Mouse (Mus musculus): ENCODE data around the gene Ak5.
"Not testable (repeated sequence)": the region's sequence is repeated elsewhere in the genome, so short reads cannot be mapped to it uniquely, and the experiment has no call there.

The Ak5 gene

DNA sequence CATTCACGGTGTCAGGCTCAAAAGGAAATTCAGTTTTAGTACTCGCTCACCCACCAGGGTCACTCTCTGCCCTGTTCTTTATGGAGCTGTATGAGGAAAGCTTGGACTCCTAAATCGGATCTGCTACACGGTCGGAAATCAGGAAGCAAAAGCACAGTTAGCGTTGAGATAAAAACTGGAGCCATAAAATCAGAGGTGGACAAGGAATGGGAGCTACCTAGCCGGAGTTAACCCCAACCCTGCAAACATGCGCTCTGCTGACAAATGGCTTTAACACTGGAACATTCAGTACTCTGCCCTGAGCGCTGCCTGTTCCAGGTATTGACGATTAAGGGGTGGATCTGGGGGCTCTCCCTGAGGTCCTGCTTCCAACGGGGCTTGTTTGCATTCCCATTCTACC lies 47.6 kb downstream of the Ak5 start:
- DNase-seq, result no peak

- no peak for DNase-seq
Measured at GRCm38 (mm10) chr3:152620058-152620457, 48.1 kb downstream of the Ak5 start.

DNA sequence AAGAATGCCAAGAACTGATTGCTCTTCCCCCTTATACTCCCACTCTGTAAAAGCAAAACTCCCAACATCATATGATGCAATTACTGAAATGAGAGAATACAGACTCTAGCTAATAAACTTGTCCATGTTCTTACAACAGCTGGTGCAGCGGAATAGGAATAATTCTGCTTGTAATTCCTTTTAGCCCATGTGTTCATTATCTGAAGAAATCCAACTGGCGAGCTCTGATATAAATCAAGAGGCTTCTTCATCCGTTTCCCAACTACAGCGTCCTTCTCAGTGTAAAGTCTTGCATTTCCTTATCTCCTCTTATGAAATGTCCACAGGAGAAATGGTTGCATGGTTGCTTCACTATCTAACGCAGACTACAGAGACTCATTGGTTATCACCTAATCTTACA lies 59.1 kb downstream of the Ak5 start:
- DNase-seq, result no peak

GRCm38 (mm10) chr3:152605849-152606248 lies 62.3 kb downstream of the Ak5 start:
- peak; percentile 80 for DNase-seq

GRCm38 (mm10) chr3:152599679-152600078 lies 68.5 kb downstream of the Ak5 start:
- DNase-seq, result no peak

GRCm38 (mm10) chr3:152596406-152597050 lies 71.6 kb downstream of the Ak5 start:
- DNase-seq, result no peak

DNA sequence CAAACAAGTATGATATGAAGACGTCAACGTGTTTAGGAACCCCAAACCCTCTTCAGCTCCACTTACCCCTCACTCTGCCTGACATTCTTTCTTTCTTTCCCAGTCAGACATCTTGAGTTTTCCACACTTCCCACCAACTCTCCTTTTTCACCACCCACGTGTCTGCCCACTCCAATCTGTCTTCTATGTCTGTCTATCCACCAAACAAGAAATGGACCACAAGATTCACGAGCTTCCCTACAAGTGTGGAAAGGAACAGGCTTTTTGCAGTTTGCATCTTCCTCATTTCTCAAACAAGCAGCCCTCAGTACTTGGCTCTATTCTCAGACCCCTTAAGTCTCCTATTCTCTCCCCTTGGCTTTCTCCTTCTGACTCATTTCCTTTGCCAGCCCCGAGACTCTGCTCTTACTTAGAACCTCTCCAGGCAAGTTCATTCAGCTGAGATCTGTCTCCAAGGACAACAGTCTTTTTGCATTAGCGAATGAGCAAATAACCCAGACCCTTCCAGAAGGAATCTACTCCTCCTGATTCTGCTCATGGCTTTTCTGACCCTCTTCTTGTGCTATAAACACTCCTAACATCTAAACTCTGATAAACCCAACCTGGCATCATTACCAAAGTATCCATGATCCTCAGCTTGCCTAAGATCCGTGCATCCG lies 75.3 kb downstream of the Ak5 start:
- peak; percentile 58 for DNase-seq

- no peak for DNase-seq
Measured at GRCm38 (mm10) chr3:152590491-152590890, 77.7 kb downstream of the Ak5 start.

DNA sequence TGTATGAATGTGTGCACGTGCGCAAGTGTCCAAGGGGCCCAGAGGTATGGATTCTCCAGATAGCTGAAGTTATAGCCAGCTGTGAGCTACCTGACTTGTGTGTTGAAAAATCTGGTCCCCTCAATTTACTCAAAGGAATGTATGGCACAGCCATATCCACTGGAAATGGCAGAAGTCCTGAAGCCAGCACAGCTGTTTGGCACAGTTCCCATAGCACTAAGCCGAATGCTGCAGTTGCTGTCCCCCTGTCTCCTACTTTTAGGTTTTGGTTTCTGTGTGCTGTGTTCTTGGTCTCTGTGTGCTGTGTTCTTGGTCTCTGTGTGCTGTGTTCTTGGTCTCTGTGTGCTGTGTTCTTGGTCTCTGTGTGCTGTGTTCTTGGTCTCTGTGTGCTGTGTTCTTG lies 79.1 kb downstream of the Ak5 start:
- not testable (repeated sequence) for DNase-seq

DNA sequence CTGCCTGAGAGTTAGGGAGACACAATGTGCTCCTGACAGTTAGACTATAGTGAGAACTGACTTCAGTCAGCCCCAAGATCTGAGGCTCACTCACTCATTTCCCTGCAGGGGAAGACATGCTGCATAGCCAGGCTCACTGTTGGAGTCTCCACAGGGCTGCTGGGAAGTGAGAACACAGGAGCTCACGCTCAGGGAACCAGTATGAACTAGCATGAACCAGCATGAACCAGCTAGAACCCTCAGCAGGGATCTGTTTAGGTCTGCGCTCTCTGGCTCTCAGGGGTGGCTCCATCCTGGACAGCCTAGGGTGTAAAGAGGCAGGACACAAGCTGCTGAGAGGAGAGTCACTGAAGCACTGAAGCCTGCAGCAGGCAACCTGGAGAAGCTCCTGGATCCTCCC lies 81.2 kb downstream of the Ak5 start:
- DNase-seq, result no peak

DNA sequence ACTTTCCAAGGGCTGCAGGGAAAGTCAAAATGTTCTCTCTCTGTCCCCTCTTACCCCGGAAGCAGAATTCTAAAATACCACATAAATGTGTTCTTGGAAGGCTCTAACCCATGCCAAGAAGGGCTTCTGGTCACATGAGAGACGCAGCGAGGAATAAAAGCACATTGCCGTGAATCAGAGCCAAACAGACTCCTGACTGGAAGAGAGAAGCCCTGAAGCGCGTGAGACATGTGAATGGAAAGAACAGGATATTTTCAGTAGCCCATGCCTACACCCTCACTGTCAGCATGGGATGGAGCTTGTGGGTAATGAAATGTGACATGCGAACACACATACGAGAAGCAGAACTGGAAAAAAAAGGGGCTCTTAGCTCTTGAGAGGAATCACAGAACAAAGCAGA lies 82.0 kb downstream of the Ak5 start:
- no peak for DNase-seq

DNA sequence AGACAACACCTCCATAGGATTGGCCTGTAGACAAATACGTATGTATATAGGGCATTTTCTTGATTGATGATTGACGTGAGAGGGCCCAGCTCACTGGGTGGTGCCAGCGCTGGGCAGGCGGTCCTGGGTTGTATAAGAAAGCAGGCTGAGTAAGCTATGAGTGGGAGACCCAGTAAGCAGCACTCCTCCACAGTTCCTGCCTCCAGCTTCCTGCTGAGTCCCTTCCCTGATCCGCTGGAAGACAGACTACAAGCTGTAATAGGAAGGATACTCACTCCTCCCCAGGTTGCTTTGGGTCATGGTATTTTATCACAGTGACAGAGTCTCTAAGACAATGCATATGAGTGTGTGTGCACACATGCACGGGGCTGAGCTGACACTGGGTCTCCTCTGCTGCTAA lies 82.6 kb downstream of the Ak5 start:
- no peak for DNase-seq

DNA sequence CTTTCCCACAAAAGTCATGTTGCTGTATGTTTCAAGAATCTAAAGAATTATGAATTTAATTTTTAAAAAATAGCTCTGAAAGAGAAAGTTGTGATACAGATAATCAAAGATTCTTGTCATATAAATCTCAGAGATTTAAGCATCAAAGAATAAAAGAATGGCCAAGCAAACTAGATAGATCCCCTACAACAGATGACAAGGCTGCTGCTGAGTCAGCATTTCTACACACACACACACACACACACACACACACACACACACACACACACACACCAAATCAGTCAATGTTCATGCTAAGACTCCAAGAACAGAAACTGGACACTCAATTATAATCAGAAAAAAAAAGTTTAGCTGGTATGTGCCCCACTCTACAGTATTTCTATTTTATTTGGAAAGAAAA lies 85.1 kb downstream of the Ak5 start:
- DNase-seq, result no peak

GRCm38 (mm10) chr3:152581853-152582252 lies 86.3 kb downstream of the Ak5 start:
- not testable (repeated sequence) for DNase-seq

GRCm38 (mm10) chr3:152579984-152580591 lies 88.1 kb downstream of the Ak5 start:
- DNase-seq, result no peak

DNA sequence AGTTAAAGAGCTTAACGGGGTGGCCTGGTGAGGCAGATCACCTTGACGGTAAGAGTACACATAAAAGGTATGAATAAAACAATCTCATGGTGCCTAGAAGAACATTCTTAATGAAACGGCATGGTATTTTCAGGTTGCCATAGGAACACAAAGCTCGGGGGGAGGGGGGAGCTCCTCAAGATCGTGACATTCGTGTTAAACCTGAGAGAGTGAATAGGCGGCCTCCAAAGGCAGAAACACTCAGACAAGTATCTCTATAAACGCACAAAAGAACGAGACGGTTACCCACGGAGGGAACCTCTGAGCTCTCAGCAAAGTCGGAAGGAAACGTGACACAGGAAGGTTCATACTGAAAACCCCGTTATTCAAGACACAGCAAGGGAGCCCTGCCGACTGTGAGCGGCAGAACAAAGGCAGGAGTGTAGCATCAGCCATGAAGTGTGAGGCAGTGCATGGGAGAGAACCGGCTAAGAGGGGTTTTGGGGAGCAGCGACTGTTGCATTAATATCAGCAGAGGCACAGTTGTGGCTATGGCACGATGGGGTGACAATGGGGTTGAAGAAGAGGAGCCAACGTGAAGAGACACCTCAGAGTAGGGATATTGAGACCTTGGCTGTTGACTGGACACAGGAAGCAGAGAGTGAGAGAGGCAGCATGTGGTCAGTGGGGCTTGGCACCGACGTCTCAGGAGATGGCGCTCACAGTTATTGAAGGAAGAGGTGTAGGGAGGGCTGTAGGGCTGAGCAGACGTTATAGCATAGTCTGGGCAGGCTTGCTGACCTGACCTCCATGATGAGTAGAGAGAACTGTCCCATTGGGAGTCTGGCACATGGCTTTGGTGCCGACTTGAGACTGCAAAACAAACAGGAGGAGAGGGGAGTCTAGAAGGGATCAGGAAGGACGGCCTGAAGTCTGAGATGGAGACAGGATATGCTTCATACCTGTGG lies 89.6 kb downstream of the Ak5 start:
- no peak for DNase-seq

DNA sequence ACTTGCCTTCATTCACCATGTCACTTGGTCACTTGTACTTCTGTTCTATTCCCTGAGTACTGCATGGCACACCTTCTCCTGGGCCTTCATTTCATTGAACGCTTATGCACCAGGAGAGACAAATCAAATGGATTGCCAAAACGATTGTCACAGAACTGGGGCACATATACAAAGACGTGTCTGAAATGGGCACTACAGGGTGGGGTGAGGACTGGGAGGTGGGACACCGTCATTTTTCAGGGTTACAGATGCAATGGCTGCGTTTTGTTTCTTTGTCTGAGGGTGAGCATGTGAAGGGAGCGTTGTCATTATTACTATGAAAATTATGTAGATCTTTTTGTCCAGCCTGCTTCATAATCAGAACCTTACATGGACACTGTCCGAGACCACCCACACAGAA lies 90.4 kb downstream of the Ak5 start:
- DNase-seq, result no peak

DNA sequence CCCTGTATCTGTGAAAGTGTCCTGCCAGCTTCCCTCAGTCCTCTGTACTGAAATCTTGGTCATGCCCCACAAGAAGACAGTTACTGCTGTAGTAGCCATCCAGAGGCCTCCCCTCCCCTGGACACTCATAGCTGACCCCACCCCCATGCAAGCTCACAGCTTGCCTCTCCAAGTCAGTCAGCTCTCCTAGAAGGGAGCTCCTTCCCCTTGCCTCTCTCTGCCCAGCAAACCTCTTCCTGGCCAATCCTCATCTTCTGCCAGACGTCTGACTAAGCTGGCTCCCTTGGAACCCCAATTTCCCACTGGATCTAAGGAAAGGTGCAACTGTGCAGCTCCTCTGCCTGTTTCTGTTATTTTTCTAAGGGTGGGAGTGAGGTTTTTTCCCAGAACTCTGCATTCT lies 90.9 kb downstream of the Ak5 start:
- no peak for DNase-seq

DNA sequence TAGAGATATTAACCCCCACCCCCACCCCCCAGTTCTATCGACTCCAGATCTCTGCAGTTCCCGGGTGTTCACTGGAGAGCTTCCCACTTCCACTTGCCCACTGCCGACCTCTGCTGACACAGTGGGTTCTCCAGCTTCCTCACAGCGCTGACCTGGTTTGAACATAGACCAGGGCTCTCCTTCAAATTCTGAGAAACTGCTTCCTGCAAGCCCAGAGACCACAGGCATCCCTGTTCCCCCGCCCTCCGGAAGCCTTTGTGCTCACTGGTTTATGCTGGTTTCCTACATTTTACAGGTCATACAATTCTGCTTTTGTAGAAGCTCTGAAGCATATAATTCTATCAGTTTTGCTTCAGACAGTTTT lies 98.9 kb downstream of the Ak5 start:
- no peak for DNase-seq

DNA sequence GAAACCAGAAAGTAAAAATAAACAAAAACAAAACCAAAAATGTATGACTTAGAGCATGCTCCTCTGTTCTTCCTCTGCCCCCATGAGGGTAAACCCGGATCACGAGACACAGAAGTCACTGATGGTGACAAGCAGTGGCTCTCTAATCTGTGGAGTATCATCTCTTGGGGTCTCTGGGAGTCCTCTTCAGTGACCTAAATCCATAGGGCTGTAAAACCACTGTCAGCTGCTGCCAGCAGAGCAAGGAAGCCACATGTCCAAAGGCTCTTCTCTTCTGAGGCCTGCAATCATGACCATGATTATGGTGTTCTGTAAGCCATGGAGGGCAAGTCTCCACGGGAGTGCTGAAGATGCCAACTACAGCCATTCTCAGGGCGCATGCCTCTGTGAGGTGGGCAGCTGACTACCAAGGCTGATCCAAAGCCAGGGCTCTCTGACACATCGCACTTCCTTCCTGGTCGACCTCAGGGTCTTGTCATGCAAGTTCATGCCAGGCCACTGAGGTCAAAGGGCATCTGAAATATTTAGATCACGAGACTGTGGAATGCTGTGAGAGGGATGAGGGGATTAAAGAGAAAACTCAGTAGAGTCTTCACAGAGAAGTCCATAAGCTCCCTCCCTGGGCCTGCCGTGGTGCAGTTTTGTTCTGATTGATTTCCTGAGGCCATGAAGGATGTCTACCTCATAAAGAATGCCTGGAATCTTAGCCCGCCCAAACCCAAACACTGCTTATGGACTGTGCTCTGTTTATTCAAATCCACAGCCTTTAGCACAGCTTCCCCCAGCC lies 99.5 kb downstream of the Ak5 start:
- DNase-seq, result no peak

DNA sequence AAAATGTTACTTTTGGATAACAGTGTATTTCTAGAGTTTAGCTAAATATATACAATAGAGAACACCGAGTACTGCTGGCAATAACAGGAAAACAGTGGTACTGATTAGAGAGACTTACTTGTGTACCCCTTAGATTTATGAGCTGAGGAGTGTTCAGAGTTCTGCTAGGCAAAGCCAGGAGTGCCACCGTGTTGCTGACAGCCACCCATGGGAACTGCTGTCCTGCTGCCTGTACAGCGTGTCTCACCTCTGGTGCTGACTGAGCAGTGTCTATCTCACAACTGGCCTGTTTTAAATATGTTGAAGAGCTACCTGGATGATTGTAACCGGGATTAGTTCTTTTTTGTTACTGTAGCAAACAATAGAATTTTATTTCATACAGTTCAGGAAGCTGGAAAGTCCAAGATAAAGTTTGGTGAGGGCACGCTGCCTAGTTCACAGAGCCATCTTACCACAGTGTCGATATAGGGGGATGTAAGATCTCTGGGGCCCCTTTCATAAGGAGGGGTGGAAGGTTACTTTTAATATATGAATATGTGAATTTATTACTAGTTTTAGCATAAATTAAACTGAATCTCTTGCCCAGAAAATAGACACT lies 103.5 kb downstream of the Ak5 start:
- no peak for DNase-seq

- no peak for DNase-seq
Measured at GRCm38 (mm10) chr3:152563833-152564232, 104.3 kb downstream of the Ak5 start.
